Comparison of ENCODE assay signal across 9 mouse cellular contexts in the genomic region with DNA sequence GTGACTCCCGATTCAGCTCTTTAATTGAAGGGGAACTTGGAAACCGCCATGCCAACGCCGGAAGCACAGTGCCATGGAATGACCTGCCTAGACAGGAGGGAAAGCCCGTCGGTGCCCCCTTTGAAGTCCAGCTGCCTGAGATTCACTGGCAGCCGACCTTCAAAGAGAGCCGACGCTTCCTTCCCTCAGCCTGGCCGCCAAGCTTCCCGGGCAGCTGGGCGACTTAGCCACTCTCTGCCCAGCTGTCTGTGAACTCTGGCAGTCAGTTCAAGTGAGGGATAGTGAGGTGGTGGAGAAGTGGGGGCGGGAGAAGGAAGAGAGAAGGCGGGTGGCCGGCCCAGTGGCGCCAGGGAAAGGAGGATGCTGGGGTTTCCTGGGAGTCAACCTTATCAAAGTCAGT.
A peak's percentile ranks its signal among the peaks of the same experiment; 100 is the strongest.
DNase-seq lines count a peak whose midpoint lies in the region; ATAC-seq and TF ChIP-seq lines count a peak whose summit lies in the region.
"Had no signal": no experiment of that assay in that cellular context is flagged by ENCODE, and none has a peak within 500 bp of the region (broad histone marks: within the 10 kb centered on the region; RNA-seq: fewer than 3 reads in every experiment).

No protein-coding gene starts in this region.

- 29% methylated on average over 16 of the region's 16 CpGs for whole genome bisulfite sequencing in kidney, embryonic 14.5 days
- 32% methylated on average over 16 of the region's 16 CpGs for WGBS in kidney, adult 2 months
- WGBS in forebrain, embryonic 13.5 days, result 65% methylated on average over 16 of the region's 16 CpGs

- H3K4me2 ChIP-seq in kidney, embryonic 14.5 days (replicated peaks; ENCODE audit: low read depth, low read length), result peak overlapping the region; percentile 32
- H3K4me2 ChIP-seq in forebrain, embryonic 13.5 days, result no peak overlapping the region

- H3K4me1 ChIP-seq in kidney, embryonic 14.5 days (ENCODE audit: control insufficient read depth, insufficient read depth, low read length), result peaks cover 3% of the 10 kb centered on the region; the same call in 1 of the 2 replicates
- H3K4me1 ChIP-seq in kidney, adult 2 months (ENCODE audit: control insufficient read depth, insufficient read depth, low read length), result no peaks in the 10 kb centered on the region
- no peaks in the 10 kb centered on the region for H3K4me1 ChIP-seq in forebrain, embryonic 13.5 days

- TF ChIP-seq CTCF in kidney, adult 2 months (conservative IDR thresholded peaks at IDR 0.05; ENCODE audit: insufficient read depth, insufficient read length, low read depth, low read length), result no peak

- H3K9ac ChIP-seq in kidney, embryonic 14.5 days (ENCODE audit: low read depth, low read length), result 0 out of 2 replicates have a peak overlapping the region, but pooled peaks have one; percentile 28
- H3K9ac ChIP-seq in forebrain, embryonic 13.5 days, result no peak overlapping the region

- H3K27ac ChIP-seq in kidney, embryonic 14.5 days (ENCODE audit: low read depth, low read length), result no peak overlapping the region
- no peak overlapping the region for H3K27ac ChIP-seq in kidney, adult 2 months (ENCODE audit: insufficient read depth, low read depth, low read length)
- H3K27ac ChIP-seq in forebrain, embryonic 13.5 days, result no peak overlapping the region
- H3K27ac ChIP-seq: macrophage had no signal

- ATAC-seq in kidney, embryonic 14.5 days (ENCODE audit: low FRiP score, low TSS enrichment), result peak; percentile 64; the same call in 1 of the 2 replicates
- no peak for ATAC-seq in forebrain, embryonic 13.5 days

- TF ChIP-seq POLR2A in kidney, adult 2 months (IDR thresholded peaks at IDR 0.05; ENCODE audit: low read depth, low read length), result no peak

- intact Hi-C loops in heart, postnatal 14 days (cut with DNase I), result no loop called here

- H3K27me3 ChIP-seq in kidney, embryonic 14.5 days (ENCODE audit: control insufficient read depth, insufficient read depth, low read length), result no peaks in the 10 kb centered on the region
- no peaks in the 10 kb centered on the region for H3K27me3 ChIP-seq in kidney, adult 2 months (replicated peaks; ENCODE audit: control insufficient read depth, insufficient read depth, low read length)
- H3K27me3 ChIP-seq in forebrain, embryonic 13.5 days, result no peaks in the 10 kb centered on the region

- H3K36me3 ChIP-seq in kidney, embryonic 14.5 days (ENCODE audit: control insufficient read depth, insufficient read depth, low read length), result no peaks in the 10 kb centered on the region
- no peaks in the 10 kb centered on the region for H3K36me3 ChIP-seq in kidney, adult 2 months (ENCODE audit: control insufficient read depth, insufficient read depth, low read length)
- H3K36me3 ChIP-seq in forebrain, embryonic 13.5 days (ENCODE audit: poor library complexity, severe bottlenecking), result no peaks in the 10 kb centered on the region

- no peak overlapping the region; the same call in 1 of the 2 replicates for H3K4me3 ChIP-seq in kidney, embryonic 14.5 days (ENCODE audit: low read length)
- H3K4me3 ChIP-seq in kidney, adult 2 months (ENCODE audit: insufficient read depth, low read depth, low read length), result no peak overlapping the region
- H3K4me3 ChIP-seq in forebrain, embryonic 13.5 days, result no peak overlapping the region

- no peaks in the 10 kb centered on the region for H3K9me3 ChIP-seq in kidney, embryonic 14.5 days (ENCODE audit: control insufficient read depth, low read length)
- no peaks in the 10 kb centered on the region for H3K9me3 ChIP-seq in forebrain, embryonic 13.5 days (replicated peaks)

- DNase-seq in kidney, adult 2 months, result no peak
- peak; percentile 23 for DNase-seq in embryo, embryonic 10 days (ENCODE audit: low spot score)
- peak; percentile 10 to 30 for DNase-seq in heart, postnatal 14 days
- peak; percentile 60 for DNase-seq in lung, postnatal 10 days
- no peak for DNase-seq in left cerebral cortex, adult 18-20 months (ENCODE audit: low spot score in 2 of 2)
- DNase-seq in T-cell, adult 2 months (ENCODE audit: low spot score), result no peak

Comparison
In these comparisons a context has a peak if more than half of its experiments do, and no peak if none do; other contexts are left out.
1. DNase-seq: peak in embryo, embryonic 10 days (single experiment), heart, postnatal 14 days (2 of 2) and lung, postnatal 10 days (single experiment); none in kidney, adult 2 months (single experiment), left cerebral cortex, adult 18-20 months (0 of 2) and T-cell, adult 2 months (single experiment).